Mouse (Mus musculus) intestine, postnatal 0 days (tissue): ENCODE data around the gene Fryl. TPM values are rescaled to one million over a fixed set of nuclear protein-coding genes. Genes with fewer than 3 reads are reported as not detected.

Experiments
- ATAC-seq: fragments of 200-750 bp; cut with Nextera tagmentation; 2 replicates; pipeline ENCODE4 v1.8.0; 2017; ENCODE audit warnings: mild to moderate bottlenecking, moderate TSS enrichment, moderate library complexity
- H3K27ac ChIP-seq: fragments of 300-500 bp; sonication (generic); 2 replicates; pipeline ENCODE4 v1.5.1; 2014; ENCODE audit warnings: mild to moderate bottlenecking, low read depth, low read length, moderate library complexity
- H3K27me3 ChIP-seq: fragments of 300-500 bp; sonication (generic); replicated peaks from 2 replicates; pipeline ENCODE4 v1.6.1; 2014; ENCODE audit warnings: low read length, mixed read lengths; ENCODE audit not compliant: control insufficient read depth, insufficient read depth
- H3K36me3 ChIP-seq: fragments of 300-500 bp; sonication (generic); 2 replicates; pipeline ENCODE4 v1.6.1; 2014; ENCODE audit warnings: mild to moderate bottlenecking, moderate library complexity; ENCODE audit not compliant: control insufficient read depth, insufficient read depth
- H3K4me1 ChIP-seq: fragments of 300-500 bp; sonication (generic); replicated peaks from 2 replicates; pipeline ENCODE4 v1.6.1; 2014; ENCODE audit warnings: antibody characterized with exemption, low read length, mixed read lengths; ENCODE audit not compliant: control insufficient read depth, insufficient read depth
- H3K4me2 ChIP-seq: fragments of 300-500 bp; sonication (generic); replicated peaks from 2 replicates; pipeline ENCODE4 v1.6.1; 2014; ENCODE audit warnings: low read depth, mild to moderate bottlenecking, moderate library complexity
- H3K4me3 ChIP-seq: fragments of 300-500 bp; sonication (generic); 2 replicates; pipeline ENCODE4 v1.5.1; 2014; ENCODE audit warnings: low read depth, low read length
- H3K9ac ChIP-seq: fragments of 300-500 bp; sonication (generic); 2 replicates; pipeline ENCODE4 v1.6.1; 2014; ENCODE audit warnings: mild to moderate bottlenecking, low read depth, low read length
- H3K9me3 ChIP-seq: fragments of 300-500 bp; sonication (generic); 2 replicates; pipeline ENCODE4 v1.6.1; 2016; ENCODE audit warnings: mixed run types; ENCODE audit not compliant: control insufficient read depth
- CTCF ChIP-seq: sonication (generic); IDR thresholded peaks from 2 replicates; pipeline ENCODE4 v1.5.1; 2016; ENCODE audit warnings: low read depth, mild to moderate bottlenecking, control low read depth, antibody characterized with exemption, moderate library complexity
- WGBS: fragments of 180-500 bp; shearing (Covaris S2); extraction: QIAGEN DNeasy Blood & Tissue Kit; methylation state at CpG from one replicate; pipeline ENCODE4 v1.1.7; 2014; 5-methylcytosine and 5-hydroxymethylcytosine counted together
- polyA plus RNA-seq: library from polyadenylated mRNA; unstranded; fragments of >200 nt; fragmentation: Nextera tagmentation; extraction: Ambion mirVana; gene quantifications from 2 replicates; pipeline ENCODE4 v1.2.1, GENCODE M21; 2015

Gene Fryl
- polyA plus RNA-seq, 1 experiment from 2014 or later: 28.2 TPM

- TF ChIP-seq CTCF: no peak
- Histone ChIP-seq H3K4me3 (no peak overlapping the region), H3K9me3 (no peaks in the 10 kb centered on the region), H3K27me3 (no peaks in the 10 kb centered on the region), H3K27ac (no peak overlapping the region), H3K4me1 (peaks cover 18% of the 10 kb centered on the region), H3K4me2 (no peak overlapping the region), H3K36me3 (no peaks in the 10 kb centered on the region), H3K9ac (no peak overlapping the region)
- no peak for ATAC-seq
- 67% methylated on average over 6 of the region's 6 CpGs for WGBS
Measured at GRCm38 (mm10) chr5:73157502-73157901, 98.9 kb downstream of the Fryl start.

- H3K9ac ChIP-seq: no peak overlapping the region
- H3K4me3 ChIP-seq: no peak overlapping the region
- 0 out of 2 replicates have a peak, but pooled peaks have one; percentile 5 for ATAC-seq
- H3K4me1 ChIP-seq: peaks cover 18% of the 10 kb centered on the region
- H3K27ac ChIP-seq: no peak overlapping the region
- WGBS: 35% methylated on average over 5 of the region's 5 CpGs
- no peaks in the 10 kb centered on the region for H3K9me3 ChIP-seq
- H3K36me3 ChIP-seq: no peaks in the 10 kb centered on the region
- TF ChIP-seq CTCF: no peak
- peak overlapping the region; percentile 35; the same call in 1 of the 2 replicates for H3K4me2 ChIP-seq
- no peaks in the 10 kb centered on the region for H3K27me3 ChIP-seq
Measured at GRCm38 (mm10) chr5:73157009-73157408, 99.4 kb downstream of the Fryl start.

- no peaks in the 10 kb centered on the region for H3K9me3 ChIP-seq
- H3K4me1 ChIP-seq: peaks cover 15% of the 10 kb centered on the region
- H3K36me3 ChIP-seq: peaks cover 2% of the 10 kb centered on the region; the same call in 1 of the 2 replicates
- H3K9ac ChIP-seq: no peak overlapping the region
- no peak overlapping the region for H3K27ac ChIP-seq
- no peak overlapping the region for H3K4me3 ChIP-seq
- 37% methylated on average over 15 of the region's 15 CpGs for WGBS
- peak overlapping the region; percentile 35 for H3K4me2 ChIP-seq
- TF ChIP-seq CTCF: no peak
- ATAC-seq: peak; percentile 86
- H3K27me3 ChIP-seq: no peaks in the 10 kb centered on the region
Measured at GRCm38 (mm10) chr5:73156226-73156926, 100.0 kb downstream of the Fryl start.

GRCm38 (mm10) chr5:73153802-73154465, 102.5 kb downstream of the Fryl start:
- ATAC-seq: no peak
- H3K27me3 ChIP-seq: no peaks in the 10 kb centered on the region
- no peak overlapping the region for H3K4me2 ChIP-seq
- no peak overlapping the region for H3K4me3 ChIP-seq
- peaks cover 13% of the 10 kb centered on the region for H3K4me1 ChIP-seq
- no peak overlapping the region for H3K9ac ChIP-seq
- TF ChIP-seq CTCF: no peak
- no peaks in the 10 kb centered on the region for H3K9me3 ChIP-seq
- H3K36me3 ChIP-seq: peaks cover 4% of the 10 kb centered on the region; the same call in 1 of the 2 replicates
- 90% methylated on average over 14 of the region's 14 CpGs for WGBS
- no peak overlapping the region for H3K27ac ChIP-seq

GRCm38 (mm10) chr5:73152206-73152605, 104.2 kb downstream of the Fryl start:
- H3K27ac ChIP-seq: no peak overlapping the region
- H3K4me1 ChIP-seq: peaks cover 8% of the 10 kb centered on the region
- H3K9ac ChIP-seq: no peak overlapping the region
- no peak for TF ChIP-seq CTCF
- no peaks in the 10 kb centered on the region for H3K9me3 ChIP-seq
- H3K4me2 ChIP-seq: no peak overlapping the region
- ATAC-seq: no peak
- peaks cover 6% of the 10 kb centered on the region; the same call in 1 of the 2 replicates for H3K36me3 ChIP-seq
- H3K27me3 ChIP-seq: no peaks in the 10 kb centered on the region
- no peak overlapping the region for H3K4me3 ChIP-seq

- TF ChIP-seq CTCF: no peak
- Histone ChIP-seq H3K4me3 (no peak overlapping the region), H3K36me3 (peaks cover 18% of the 10 kb centered on the region), H3K4me1 (no peaks in the 10 kb centered on the region; the same call in 1 of the 2 replicates), H3K4me2 (no peak overlapping the region), H3K27ac (no peak overlapping the region), H3K9me3 (no peaks in the 10 kb centered on the region), H3K27me3 (no peaks in the 10 kb centered on the region), H3K9ac (no peak overlapping the region)
- WGBS: 88% methylated on average over 6 of the region's 6 CpGs
- no peak for ATAC-seq
Measured at GRCm38 (mm10) chr5:73150877-73151445, 105.5 kb downstream of the Fryl start.
